Mouse (Mus musculus) left cerebral cortex, adult 11 months (tissue): Measurements from ENCODE around the gene Papola.

Source experiments
- DNase-seq: peaks from one replicate; pipeline ENCODE4 v3.0.0; 2022; ENCODE audit warnings: low spot score

The Papola gene

DNA sequence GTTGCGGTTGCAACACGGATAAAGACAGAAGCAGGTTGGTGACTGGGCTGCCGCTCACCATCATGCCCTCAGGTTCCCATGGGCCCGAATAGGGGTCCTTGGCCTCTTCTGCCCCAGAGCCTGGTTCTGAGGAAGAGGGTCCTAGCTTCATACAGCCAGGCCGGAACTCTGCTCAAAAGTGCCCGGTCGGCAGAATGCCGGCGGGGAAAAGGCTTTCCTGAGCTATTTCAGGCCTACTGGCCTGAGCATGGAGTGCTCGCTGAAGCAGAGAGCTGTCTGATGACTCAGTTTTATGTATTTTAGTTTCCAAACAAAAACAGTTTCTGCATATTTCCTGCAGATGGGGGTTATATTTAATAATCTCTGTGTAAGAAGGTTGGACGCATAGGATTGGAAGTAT is 78.9 kb downstream of the Papola start:
- no peak for DNase-seq

DNA sequence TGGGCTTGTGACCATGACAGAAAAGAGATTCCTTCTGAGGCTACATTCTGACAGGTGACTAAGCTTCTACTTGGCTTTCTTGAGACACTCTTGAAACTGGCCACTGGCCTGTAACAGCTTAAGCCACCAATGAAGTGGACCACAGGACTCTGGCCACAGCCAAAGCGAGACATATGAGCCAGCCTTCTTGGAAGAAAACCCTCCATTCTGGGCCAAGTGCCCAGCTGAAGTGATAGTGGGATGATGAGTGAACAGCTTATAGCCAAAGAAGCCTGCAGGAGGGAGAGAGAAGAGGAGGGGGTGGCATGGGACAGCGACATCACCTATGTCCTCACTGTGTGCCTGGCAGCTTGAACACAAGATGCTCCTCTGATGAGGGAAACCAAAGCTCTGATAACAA is 83.2 kb downstream of the Papola start:
- DNase-seq, result no peak

DNA sequence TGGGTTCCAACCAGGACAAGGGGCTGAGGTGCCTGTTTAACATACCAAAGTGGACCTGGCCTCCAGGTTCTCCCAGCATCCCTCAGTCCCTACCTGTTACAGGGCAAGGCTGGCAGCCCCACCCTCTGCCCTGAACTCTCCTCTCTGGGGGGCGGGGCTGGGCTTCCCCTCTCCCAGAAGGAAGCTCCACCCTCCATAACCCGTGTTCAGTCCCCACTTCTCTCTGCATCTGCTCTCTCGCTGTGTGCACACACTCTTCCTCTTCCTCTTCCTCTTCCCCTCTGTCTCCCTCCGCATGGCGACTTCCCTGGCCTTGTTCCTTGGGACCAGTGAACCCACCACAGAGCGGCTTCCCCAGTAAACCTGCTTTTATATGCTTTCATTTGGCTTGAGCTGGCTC is 84.7 kb downstream of the Papola start:
- no peak for DNase-seq

DNA sequence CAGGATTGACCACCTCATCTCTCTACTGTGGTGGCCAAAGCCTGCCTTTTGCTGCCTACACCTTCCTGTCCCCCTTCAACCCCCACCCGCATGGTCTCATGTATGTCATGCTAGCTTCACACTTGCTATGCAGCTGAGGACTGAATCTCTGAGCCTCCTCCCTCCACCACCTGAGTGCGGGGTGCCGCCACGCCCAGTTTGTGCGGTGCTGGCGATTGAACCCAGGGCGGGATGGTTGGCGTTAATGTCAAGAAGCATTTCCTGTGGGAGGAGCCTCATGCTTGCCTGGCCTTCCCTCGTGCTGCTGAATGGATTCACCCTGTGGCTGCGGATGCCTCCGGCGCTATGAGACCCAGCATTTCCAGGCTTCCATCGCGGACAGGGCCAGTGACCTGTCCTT is 85.2 kb downstream of the Papola start:
- no peak for DNase-seq

DNA sequence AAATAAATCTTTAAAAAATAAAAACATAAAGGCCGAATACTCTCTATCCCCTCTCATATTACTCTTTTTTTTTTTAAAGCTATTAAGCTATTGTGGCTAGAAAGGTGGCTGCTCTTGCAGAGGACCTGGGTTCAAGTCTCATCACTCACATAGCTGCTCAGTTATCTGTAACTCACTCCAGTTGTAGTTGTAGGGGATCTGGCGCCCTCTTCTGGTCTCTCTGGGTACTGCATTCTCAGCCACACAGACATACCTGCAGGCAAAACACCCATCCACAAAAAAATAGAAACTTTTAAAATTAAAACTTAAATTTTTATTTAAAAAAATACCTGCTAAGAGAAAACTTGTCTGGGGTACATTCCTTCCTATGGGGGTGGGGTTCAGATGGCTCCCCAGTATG is 88.8 kb downstream of the Papola start:
- DNase-seq, result no peak

DNA sequence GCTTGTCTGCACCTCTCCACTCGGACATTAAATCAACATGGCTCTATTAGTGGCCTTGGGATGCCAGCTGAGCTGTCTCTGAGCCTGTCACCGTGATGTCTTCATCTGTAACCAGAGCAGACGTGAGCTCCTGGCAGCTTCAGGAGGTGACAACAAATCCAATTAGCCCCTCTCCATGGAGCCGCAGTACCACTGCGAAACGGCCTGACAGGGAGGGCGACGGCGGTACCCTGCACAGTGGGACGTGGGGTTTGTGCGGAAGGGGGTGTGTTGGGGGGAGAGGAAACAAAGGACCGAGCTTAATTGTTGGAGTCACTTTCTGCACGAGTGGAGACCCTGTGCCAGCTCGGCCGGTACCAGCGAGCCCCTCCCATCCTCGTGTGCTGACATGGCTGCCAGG is 90.6 kb downstream of the Papola start:
- DNase-seq, result no peak

DNA sequence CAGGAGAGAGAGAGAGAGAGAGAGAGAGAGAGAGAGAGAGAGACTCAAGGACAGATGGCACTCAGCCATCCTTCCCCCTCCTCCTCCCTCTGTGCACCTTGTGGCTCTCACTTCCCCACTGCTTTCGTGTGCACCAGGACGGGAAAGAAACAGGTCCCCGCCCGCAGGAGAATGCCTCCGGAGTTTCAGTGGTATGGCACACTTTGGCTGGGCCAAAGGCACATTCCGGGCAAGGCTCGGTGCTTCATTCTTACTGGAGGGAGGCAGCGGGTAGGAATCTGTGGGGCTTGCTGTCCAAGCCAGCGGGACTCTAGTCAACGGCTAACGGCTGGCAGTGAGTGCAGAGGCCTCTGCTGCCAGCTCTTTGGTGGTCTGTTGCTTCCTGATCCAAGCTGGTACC is 92.0 kb downstream of the Papola start:
- no peak for DNase-seq

DNA sequence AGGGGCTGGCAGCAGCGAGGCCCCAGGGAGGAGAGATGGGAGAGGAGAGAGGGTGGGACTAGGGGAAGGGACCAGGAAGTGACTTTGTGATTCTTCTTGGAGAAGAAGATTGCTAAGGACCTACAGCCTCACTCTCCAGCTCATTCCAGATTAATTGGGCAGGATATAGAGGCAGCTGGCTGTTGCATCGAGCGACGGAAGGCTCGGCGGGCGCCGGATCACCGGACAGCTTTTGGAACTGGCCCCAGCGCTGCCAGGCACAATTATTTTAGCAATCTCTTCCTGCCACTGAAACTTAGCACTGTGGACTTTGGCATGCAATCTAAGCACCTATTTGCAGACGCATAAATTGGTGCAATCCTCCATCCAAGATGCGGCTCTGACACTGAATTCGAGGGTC is 92.4 kb downstream of the Papola start:
- DNase-seq, result no peak

DNA sequence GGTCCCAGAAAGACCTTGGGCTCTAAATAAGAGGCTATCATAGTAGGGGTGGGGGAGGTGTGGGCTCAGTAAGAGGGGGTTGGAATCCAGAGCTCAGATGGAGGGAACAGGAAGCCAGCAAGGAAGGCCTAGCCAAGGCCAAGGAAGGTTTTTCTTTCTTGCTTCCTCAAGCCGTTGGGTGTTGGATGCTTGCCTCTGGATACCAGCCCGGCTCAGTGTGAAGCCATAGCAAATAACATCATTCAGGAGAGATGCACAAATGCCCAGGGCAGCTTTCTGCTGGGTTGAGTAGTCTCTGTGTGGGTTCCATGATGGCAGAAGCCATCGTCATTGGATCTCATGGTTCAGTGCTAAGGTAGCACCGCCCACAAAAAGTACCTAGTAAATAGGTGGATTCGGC is 94.3 kb downstream of the Papola start:
- no peak for DNase-seq

DNA sequence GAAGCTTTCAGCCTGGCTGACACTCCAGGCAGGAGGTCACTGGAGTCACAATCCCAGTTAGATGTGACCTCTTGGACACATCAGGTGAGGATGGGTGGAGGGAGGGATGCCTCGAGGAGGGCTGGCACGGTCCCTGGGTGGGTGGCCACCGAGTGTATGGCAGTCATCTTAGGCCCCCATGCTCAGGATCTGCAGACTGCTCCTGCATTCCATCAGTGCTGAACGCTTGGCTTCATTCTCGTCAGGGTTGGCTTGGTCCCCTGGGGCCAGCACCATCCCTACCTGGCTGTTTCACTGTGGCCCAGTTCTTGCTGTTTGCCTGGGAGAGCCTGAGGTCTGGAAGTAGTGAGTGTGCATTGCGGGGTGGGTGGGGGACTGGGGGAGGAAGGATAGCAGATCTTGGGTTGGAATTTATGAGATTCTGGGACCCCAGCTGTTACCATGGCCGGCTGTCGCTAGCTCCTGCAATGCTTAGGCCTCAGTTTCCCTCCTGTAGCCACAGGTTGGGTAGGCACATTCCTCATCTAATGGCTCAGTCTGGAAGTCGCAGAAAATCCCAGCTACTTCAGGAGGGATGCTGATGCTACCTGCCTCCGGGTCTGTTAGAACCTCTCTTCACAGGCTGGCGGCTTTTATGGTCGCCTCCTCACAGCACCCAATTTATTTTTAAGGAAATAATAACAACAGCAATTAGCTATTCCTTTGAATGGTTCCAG is 99.5 kb downstream of the Papola start:
- DNase-seq, result no peak

DNA sequence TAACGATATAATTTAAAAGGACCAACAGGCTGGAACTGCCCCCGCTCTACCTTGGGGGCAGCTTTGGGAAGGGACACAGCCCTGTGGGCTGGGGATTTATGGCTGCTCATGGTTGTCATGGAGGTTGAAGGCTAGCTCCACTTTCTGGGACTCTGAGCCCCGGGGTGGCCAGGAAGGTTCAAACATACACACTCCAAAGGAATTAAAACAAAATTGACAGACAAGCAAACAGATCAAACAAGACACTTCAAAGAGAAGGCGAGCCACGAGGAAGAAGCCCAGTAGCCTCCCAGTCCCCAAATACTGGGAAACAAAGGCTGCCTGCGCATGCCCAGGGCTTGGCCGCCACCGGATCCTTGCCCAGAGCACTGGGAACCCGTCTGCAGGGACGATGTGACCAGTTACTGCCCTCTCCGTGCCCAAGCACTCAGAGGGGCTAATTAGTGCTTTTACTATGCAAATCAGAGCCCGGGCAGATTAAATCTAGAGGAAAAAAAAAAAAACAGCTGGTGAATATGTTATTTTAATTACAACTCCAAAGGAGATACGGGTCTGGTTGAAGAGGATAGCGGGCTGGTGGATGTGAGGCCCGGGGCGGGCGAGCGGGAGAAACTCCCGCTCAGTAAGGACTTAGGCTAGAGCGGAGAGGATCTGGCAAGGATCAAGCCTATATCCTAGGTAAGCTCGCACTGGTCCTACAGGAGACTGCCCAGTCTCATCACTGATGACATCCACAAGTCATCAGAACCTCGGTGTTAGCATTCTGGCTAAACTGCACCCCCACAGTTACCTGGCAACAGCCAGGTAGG is 100.2 kb downstream of the Papola start:
- DNase-seq, result no peak
